Mouse (Mus musculus): Measurements from ENCODE around the gene F2rl1. TPM values are rescaled to one million over a fixed set of nuclear protein-coding genes. Genes with fewer than 3 reads are reported as not detected.

The F2rl1 gene
- polyA plus RNA-seq, 1 experiment from 2014 or later, result 0.20 TPM

- no peaks in the 10 kb centered on the region for H3K36me3 ChIP-seq (ENCODE audit: control insufficient read depth, insufficient read depth, low read length)
- no peak overlapping the region for H3K9ac ChIP-seq (ENCODE audit: low read depth, low read length)
- no peak overlapping the region for H3K27ac ChIP-seq (ENCODE audit: low read depth, low read length)
- ATAC-seq (replicated peaks; ENCODE audit: insufficient number of reproducible peaks, low FRiP score, low TSS enrichment), result no peak
- H3K4me1 ChIP-seq (ENCODE audit: control insufficient read depth, insufficient read depth, low read length), result peaks cover 18% of the 10 kb centered on the region; the same call in 1 of the 2 replicates
- 75% methylated on average over 3 of the region's 3 CpGs for WGBS (ENCODE audit: insufficient replicate concordance)
- H3K27me3 ChIP-seq (ENCODE audit: control insufficient read depth, insufficient read depth, low read length), result no peaks in the 10 kb centered on the region
- H3K4me3 ChIP-seq (ENCODE audit: low read depth, low read length), result no peak overlapping the region
- no peaks in the 10 kb centered on the region for H3K9me3 ChIP-seq (replicated peaks; ENCODE audit: control insufficient read depth, low read length)
- H3K4me2 ChIP-seq, result no peak overlapping the region
These were observed 28.4 kb downstream of the F2rl1 start for GRCm38 (mm10) chr13:95496601-95497000.

DNA sequence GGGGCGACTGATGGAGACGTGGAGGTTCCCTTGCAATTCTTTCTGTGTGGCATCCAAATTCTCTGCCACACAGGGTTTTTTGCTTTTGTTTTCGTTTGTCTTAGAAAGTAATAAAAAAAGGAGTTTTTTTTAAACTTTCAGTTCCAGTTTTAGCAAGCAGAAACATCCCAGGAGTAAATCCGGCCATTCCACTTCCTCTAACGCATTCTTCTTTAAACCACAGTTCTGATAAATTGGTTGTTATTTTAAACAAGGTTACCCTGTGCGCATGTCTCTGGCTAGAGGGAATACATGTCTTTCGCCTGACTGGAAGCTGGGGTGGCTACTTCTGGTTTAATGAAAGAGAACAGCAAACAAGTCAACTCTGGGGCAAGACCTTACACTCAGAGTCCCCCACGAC is 30.2 kb downstream of the F2rl1 start:
- no peak overlapping the region for H3K4me2 ChIP-seq
- 60% methylated on average over 8 of the region's 8 CpGs for WGBS (ENCODE audit: insufficient replicate concordance)
- H3K27me3 ChIP-seq (ENCODE audit: control insufficient read depth, insufficient read depth, low read length), result no peaks in the 10 kb centered on the region
- no peak overlapping the region for H3K27ac ChIP-seq (ENCODE audit: low read depth, low read length)
- no peaks in the 10 kb centered on the region for H3K9me3 ChIP-seq (replicated peaks; ENCODE audit: control insufficient read depth, low read length)
- no peaks in the 10 kb centered on the region for H3K36me3 ChIP-seq (ENCODE audit: control insufficient read depth, insufficient read depth, low read length)
- no peak for ATAC-seq (replicated peaks; ENCODE audit: insufficient number of reproducible peaks, low FRiP score, low TSS enrichment)
- H3K9ac ChIP-seq (ENCODE audit: low read depth, low read length), result no peak overlapping the region
- peaks cover 18% of the 10 kb centered on the region; the same call in 1 of the 2 replicates for H3K4me1 ChIP-seq (ENCODE audit: control insufficient read depth, insufficient read depth, low read length)
- H3K4me3 ChIP-seq (ENCODE audit: low read depth, low read length), result no peak overlapping the region

- no peak overlapping the region for H3K9ac ChIP-seq (ENCODE audit: low read depth, low read length)
- no peak overlapping the region for H3K27ac ChIP-seq (ENCODE audit: low read depth, low read length)
- H3K4me2 ChIP-seq, result no peak overlapping the region
- no peaks in the 10 kb centered on the region for H3K36me3 ChIP-seq (ENCODE audit: control insufficient read depth, insufficient read depth, low read length)
- no peak overlapping the region for H3K4me3 ChIP-seq (ENCODE audit: low read depth, low read length)
- H3K9me3 ChIP-seq (replicated peaks; ENCODE audit: control insufficient read depth, low read length), result no peaks in the 10 kb centered on the region
- ATAC-seq (replicated peaks; ENCODE audit: insufficient number of reproducible peaks, low FRiP score, low TSS enrichment), result no peak
- peaks cover 18% of the 10 kb centered on the region; the same call in 1 of the 2 replicates for H3K4me1 ChIP-seq (ENCODE audit: control insufficient read depth, insufficient read depth, low read length)
- no peaks in the 10 kb centered on the region for H3K27me3 ChIP-seq (ENCODE audit: control insufficient read depth, insufficient read depth, low read length)
- WGBS (ENCODE audit: insufficient replicate concordance), result 56% methylated on average over 5 of the region's 5 CpGs
These were observed 31.7 kb downstream of the F2rl1 start for GRCm38 (mm10) chr13:95493296-95493695.

DNA sequence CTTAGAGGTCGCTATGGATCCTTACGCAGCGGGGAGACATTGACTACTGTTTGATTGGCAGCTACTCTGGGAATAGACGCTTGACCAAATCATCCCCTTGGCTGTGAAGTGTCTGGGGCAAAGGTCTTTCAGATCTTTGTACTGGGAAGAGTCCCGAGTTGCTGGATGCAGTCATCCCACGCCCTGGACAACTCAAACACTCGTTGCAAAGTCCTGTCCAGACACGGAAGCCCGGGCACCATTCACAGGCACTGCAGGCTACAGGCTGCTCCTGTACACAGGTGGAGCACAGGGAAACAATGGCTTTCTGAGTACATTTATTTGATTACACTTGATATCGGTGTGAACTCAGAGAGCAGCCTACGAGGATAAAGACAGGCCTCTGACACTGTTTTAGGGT is 33.7 kb downstream of the F2rl1 start:
- no peaks in the 10 kb centered on the region for H3K27me3 ChIP-seq (ENCODE audit: control insufficient read depth, insufficient read depth, low read length)
- no peak for ATAC-seq (replicated peaks; ENCODE audit: insufficient number of reproducible peaks, low FRiP score, low TSS enrichment)
- H3K27ac ChIP-seq (ENCODE audit: low read depth, low read length), result no peak overlapping the region
- H3K9me3 ChIP-seq (replicated peaks; ENCODE audit: control insufficient read depth, low read length), result no peaks in the 10 kb centered on the region
- 61% methylated on average over 11 of the region's 11 CpGs for WGBS (ENCODE audit: insufficient replicate concordance)
- H3K4me2 ChIP-seq, result no peak overlapping the region
- no peaks in the 10 kb centered on the region for H3K36me3 ChIP-seq (ENCODE audit: control insufficient read depth, insufficient read depth, low read length)
- H3K9ac ChIP-seq (ENCODE audit: low read depth, low read length), result no peak overlapping the region
- peaks cover 18% of the 10 kb centered on the region; the same call in 1 of the 2 replicates for H3K4me1 ChIP-seq (ENCODE audit: control insufficient read depth, insufficient read depth, low read length)
- H3K4me3 ChIP-seq (ENCODE audit: low read depth, low read length), result no peak overlapping the region

DNA sequence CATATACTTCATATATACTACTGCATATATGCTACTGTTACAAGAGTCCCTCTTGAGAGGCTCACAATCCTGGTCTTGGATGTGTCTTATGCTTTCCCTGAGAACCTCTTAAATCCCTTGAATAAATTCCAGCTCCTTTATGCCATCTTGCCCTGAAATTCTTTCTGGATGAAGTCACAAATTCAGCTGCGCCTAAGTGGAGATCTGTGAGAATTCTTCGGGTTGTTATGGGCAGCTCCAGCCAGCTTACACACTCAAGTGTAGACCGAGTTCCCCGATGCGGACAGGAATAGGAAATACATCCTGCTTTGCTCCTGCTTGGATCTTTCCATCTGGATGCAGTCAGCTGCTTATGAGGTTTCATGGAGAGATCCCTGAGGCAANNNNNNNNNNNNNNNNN is 40.4 kb downstream of the F2rl1 start:
- Histone ChIP-seq H3K36me3 (ENCODE audit: control insufficient read depth, insufficient read depth, low read length) (no peaks in the 10 kb centered on the region), H3K9me3 (replicated peaks; ENCODE audit: control insufficient read depth, low read length) (no peaks in the 10 kb centered on the region), H3K27ac (ENCODE audit: low read depth, low read length) (no peak overlapping the region), H3K4me3 (ENCODE audit: low read depth, low read length) (no peak overlapping the region), H3K4me2 (no peak overlapping the region), H3K9ac (ENCODE audit: low read depth, low read length) (no peak overlapping the region), H3K27me3 (ENCODE audit: control insufficient read depth, insufficient read depth, low read length) (peaks cover 2% of the 10 kb centered on the region; the same call in 1 of the 2 replicates), H3K4me1 (ENCODE audit: control insufficient read depth, insufficient read depth, low read length) (no peaks in the 10 kb centered on the region)
- ATAC-seq (replicated peaks; ENCODE audit: insufficient number of reproducible peaks, low FRiP score, low TSS enrichment), result no peak
- whole genome bisulfite sequencing (ENCODE audit: insufficient replicate concordance), result 37% methylated on average over 5 of the region's 5 CpGs

GRCm38 (mm10) chr13:95481428-95481827 is 43.6 kb downstream of the F2rl1 start:
- H3K9ac ChIP-seq (ENCODE audit: low read depth, low read length), result no peak overlapping the region
- no peak overlapping the region for H3K4me2 ChIP-seq
- no peaks in the 10 kb centered on the region for H3K9me3 ChIP-seq (replicated peaks; ENCODE audit: control insufficient read depth, low read length)
- 11% methylated on average over 4 of the region's 4 CpGs for WGBS (ENCODE audit: insufficient replicate concordance)
- no peaks in the 10 kb centered on the region for H3K36me3 ChIP-seq (ENCODE audit: control insufficient read depth, insufficient read depth, low read length)
- ATAC-seq (replicated peaks; ENCODE audit: insufficient number of reproducible peaks, low FRiP score, low TSS enrichment), result no peak
- no peaks in the 10 kb centered on the region for H3K4me1 ChIP-seq (ENCODE audit: control insufficient read depth, insufficient read depth, low read length)
- H3K27me3 ChIP-seq (ENCODE audit: control insufficient read depth, insufficient read depth, low read length), result peaks cover 3% of the 10 kb centered on the region; the same call in 1 of the 2 replicates
- H3K27ac ChIP-seq (ENCODE audit: low read depth, low read length), result no peak overlapping the region
- H3K4me3 ChIP-seq (ENCODE audit: low read depth, low read length), result no peak overlapping the region

DNA sequence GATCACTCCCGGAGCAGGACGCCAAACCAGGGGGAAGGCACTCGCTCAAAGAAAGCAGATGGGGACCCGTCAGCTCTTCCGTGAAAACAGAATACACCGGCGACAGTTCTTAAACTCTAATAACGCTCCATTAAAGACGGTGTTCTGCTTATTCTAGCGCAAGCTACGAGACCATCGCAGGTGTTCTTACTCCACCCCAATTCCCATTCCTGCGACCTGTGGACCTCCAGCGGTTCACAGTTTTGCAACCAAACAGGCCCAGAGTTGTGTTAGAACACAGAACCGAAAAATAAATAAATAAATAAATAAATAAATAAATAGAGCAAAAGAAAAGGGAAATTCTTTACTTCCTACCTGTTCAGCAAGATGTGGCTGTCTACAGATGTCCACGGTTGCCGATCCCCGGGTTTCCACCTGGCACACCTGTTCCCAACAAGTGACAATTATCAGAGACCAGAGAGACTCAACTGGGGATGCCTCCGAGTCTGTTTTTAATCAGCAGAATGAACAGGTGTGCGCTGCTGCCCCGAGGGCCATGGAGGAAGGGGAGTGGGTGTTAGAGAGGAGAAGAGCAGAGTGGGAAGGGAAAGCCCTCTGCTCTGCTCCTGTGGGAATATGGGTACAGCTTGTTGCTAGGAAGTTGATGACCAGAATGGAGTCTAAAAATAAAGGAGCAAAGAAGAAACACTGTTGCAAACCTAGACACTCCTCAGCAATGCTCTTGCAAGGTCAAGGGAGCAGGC is 46.2 kb downstream of the F2rl1 start, which contains the start of gene S100z:
TSS of gene S100z (minus strand) at position 51 of the 743 bp plus-strand sequence.
- Histone ChIP-seq H3K4me3 (ENCODE audit: low read depth, low read length) (no peak within 1 kb of the TSS), H3K4me2 (no peak within 1 kb of the TSS), H3K4me1 (ENCODE audit: control insufficient read depth, insufficient read depth, low read length) (no peaks in the 10 kb centered on the region), H3K9ac (ENCODE audit: low read depth, low read length) (no peak within 1 kb of the TSS), H3K9me3 (replicated peaks; ENCODE audit: control insufficient read depth, low read length) (no peaks in the 10 kb centered on the region), H3K36me3 (ENCODE audit: control insufficient read depth, insufficient read depth, low read length) (no peaks in the 10 kb centered on the region), H3K27me3 (ENCODE audit: control insufficient read depth, insufficient read depth, low read length) (peaks cover 3% of the 10 kb centered on the region; the same call in 1 of the 2 replicates), H3K27ac (ENCODE audit: low read depth, low read length) (no peak within 1 kb of the TSS)
- WGBS (ENCODE audit: insufficient replicate concordance), result 86% methylated on average over 21 of the region's 21 CpGs
- no peak for ATAC-seq (replicated peaks; ENCODE audit: insufficient number of reproducible peaks, low FRiP score, low TSS enrichment)

DNA sequence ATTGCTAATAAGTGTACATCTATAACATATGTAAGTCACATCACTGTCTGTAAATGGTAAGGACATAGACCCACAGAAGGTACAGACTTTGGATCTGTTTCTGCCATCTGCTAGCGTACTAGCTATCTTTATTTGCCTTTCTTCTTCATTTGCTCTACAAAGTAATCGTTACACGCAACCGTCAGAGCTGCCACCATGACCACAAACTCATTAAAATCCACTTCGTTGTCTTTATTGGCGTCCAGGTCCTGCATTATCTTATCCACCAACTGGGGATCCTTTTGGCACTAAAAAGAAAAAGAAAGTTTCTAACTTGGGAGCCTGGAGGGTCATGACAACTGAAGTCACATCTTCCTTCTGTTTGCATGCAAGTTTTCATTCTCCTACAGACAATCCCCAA is 47.9 kb downstream of the F2rl1 start:
- Histone ChIP-seq H3K9ac (ENCODE audit: low read depth, low read length) (no peak overlapping the region), H3K4me3 (ENCODE audit: low read depth, low read length) (no peak overlapping the region), H3K9me3 (replicated peaks; ENCODE audit: control insufficient read depth, low read length) (no peaks in the 10 kb centered on the region), H3K36me3 (ENCODE audit: control insufficient read depth, insufficient read depth, low read length) (no peaks in the 10 kb centered on the region), H3K27ac (ENCODE audit: low read depth, low read length) (no peak overlapping the region), H3K4me2 (no peak overlapping the region), H3K4me1 (ENCODE audit: control insufficient read depth, insufficient read depth, low read length) (no peaks in the 10 kb centered on the region), H3K27me3 (ENCODE audit: control insufficient read depth, insufficient read depth, low read length) (peaks cover 3% of the 10 kb centered on the region; the same call in 1 of the 2 replicates)
- ATAC-seq (replicated peaks; ENCODE audit: insufficient number of reproducible peaks, low FRiP score, low TSS enrichment), result no peak
- WGBS (ENCODE audit: insufficient replicate concordance), result 76% methylated on average over 6 of the region's 6 CpGs

- Histone ChIP-seq H3K4me1 (ENCODE audit: control insufficient read depth, insufficient read depth, low read length) (no peaks in the 10 kb centered on the region), H3K27me3 (ENCODE audit: control insufficient read depth, insufficient read depth, low read length) (peaks cover 3% of the 10 kb centered on the region; the same call in 1 of the 2 replicates), H3K4me3 (ENCODE audit: low read depth, low read length) (no peak overlapping the region), H3K9ac (ENCODE audit: low read depth, low read length) (no peak overlapping the region), H3K4me2 (no peak overlapping the region), H3K9me3 (replicated peaks; ENCODE audit: control insufficient read depth, low read length) (no peaks in the 10 kb centered on the region), H3K36me3 (ENCODE audit: control insufficient read depth, insufficient read depth, low read length) (no peaks in the 10 kb centered on the region), H3K27ac (ENCODE audit: low read depth, low read length) (no peak overlapping the region)
- 17% methylated on average over 7 of the region's 7 CpGs for WGBS (ENCODE audit: insufficient replicate concordance)
- no peak for ATAC-seq (replicated peaks; ENCODE audit: insufficient number of reproducible peaks, low FRiP score, low TSS enrichment)
These were observed 49.9 kb downstream of the F2rl1 start for GRCm38 (mm10) chr13:95475124-95475523.

Data from heart, embryonic 11.5 days (tissue).